Mouse (Mus musculus) forebrain, embryonic 14.5 days (tissue): Measurements from ENCODE around the gene Mov10l1. TPM values are rescaled to one million over a fixed set of nuclear protein-coding genes. Genes with fewer than 3 reads are reported as not detected.

ENCODE experiments used
- ATAC-seq: fragments of 200-750 bp; cut with Nextera tagmentation; 2 replicates; pipeline ENCODE4 v1.8.0; 2017; ENCODE audit warnings: mild to moderate bottlenecking, moderate library complexity
- DNase-seq: peaks from one replicate; pipeline ENCODE4 v3.0.0-alpha.2; 2015; ENCODE audit warnings: low spot score
- H3K27ac ChIP-seq: fragments of 300-500 bp; sonication (generic); 2 replicates; pipeline ENCODE4 v1.5.1; 2014; ENCODE audit warnings: low read depth, mild to moderate bottlenecking, control low read depth, low read length, moderate library complexity
- H3K27me3 ChIP-seq: fragments of 300-500 bp; sonication (generic); replicated peaks from 2 replicates; pipeline ENCODE4 v1.6.1; 2014; ENCODE audit warnings: low read length, control low read depth, mixed read lengths; ENCODE audit not compliant: control insufficient read depth, insufficient read depth
- H3K36me3 ChIP-seq: fragments of 300-500 bp; sonication (generic); 2 replicates; pipeline ENCODE4 v1.6.1; 2014; ENCODE audit warnings: low read length, control low read depth; ENCODE audit not compliant: control insufficient read depth, insufficient read depth
- H3K4me1 ChIP-seq: fragments of 300-500 bp; sonication (generic); 2 replicates; pipeline ENCODE4 v1.6.1; 2014; ENCODE audit warnings: antibody characterized with exemption, low read length, control low read depth; ENCODE audit not compliant: control insufficient read depth, insufficient read depth
- H3K4me2 ChIP-seq: fragments of 300-500 bp; sonication (generic); 2 replicates; pipeline ENCODE4 v1.6.1; 2014; ENCODE audit warnings: mild to moderate bottlenecking, control low read depth, low read length
- H3K4me3 ChIP-seq: fragments of 300-500 bp; sonication (generic); 2 replicates; pipeline ENCODE4 v1.5.1; 2014; ENCODE audit warnings: low read depth, low read length, control low read depth
- H3K9ac ChIP-seq: fragments of 300-500 bp; sonication (generic); 2 replicates; pipeline ENCODE4 v1.6.1; 2014; ENCODE audit warnings: mild to moderate bottlenecking, low read length, control low read depth, moderate library complexity
- H3K9me3 ChIP-seq: fragments of 300-500 bp; sonication (generic); replicated peaks from 2 replicates; pipeline ENCODE4 v1.6.1; 2016; ENCODE audit warnings: low read length, control low read depth, mixed read lengths; ENCODE audit not compliant: control insufficient read depth
- WGBS: fragments of 180-500 bp; shearing (Covaris S2); extraction: QIAGEN DNeasy Blood & Tissue Kit; methylation state at CpG from one replicate; pipeline ENCODE4 v1.1.7; 2014; 5-methylcytosine and 5-hydroxymethylcytosine counted together
- polyA plus RNA-seq: library from polyadenylated mRNA; unstranded; fragments of >200 nt; fragmentation: Nextera tagmentation; extraction: Ambion mirVana; gene quantifications from 2 replicates; pipeline ENCODE4 v1.2.1, GENCODE M21; 2014

Mov10l1 gene
- polyA plus RNA-seq, result not detected in 2 replicates

DNA sequence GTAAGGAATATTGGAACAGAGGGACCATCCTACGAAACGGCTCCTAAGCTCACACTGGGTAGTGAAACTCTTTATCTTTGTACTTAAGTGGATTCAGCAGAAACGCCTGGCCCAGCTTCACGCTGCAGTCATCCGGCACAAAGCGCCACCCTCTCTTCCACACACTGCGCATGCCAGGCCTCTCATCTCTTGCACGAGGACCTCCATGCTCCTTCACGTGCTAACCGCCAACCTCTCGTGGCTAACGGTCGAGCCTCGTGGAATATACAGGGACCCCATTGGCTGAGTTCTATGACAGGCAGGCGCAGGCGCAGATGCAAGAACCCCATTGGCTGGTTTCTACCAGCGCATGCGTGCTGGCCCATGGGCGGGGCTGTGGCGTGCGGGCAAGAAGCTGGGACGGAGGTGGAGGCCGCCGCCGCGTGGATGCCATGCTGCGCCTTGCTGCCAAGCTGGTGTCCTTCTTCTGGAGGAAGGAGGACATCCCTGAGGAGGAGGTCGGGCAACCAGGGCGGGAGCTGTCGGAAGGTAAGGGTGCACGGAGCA is at the start of gene Mov10l1:
Gene Mov10l1, plus strand, starts transcription at position 376 of the 546 bp plus-strand sequence.
- H3K4me2 ChIP-seq, result no peak within 1 kb of the TSS
- peaks cover 5% of the 10 kb centered on the region; the same call in 1 of the 2 replicates for H3K4me1 ChIP-seq
- H3K36me3 ChIP-seq, result no peaks in the 10 kb centered on the region
- H3K27ac ChIP-seq, result no peak within 1 kb of the TSS
- no peaks in the 10 kb centered on the region for H3K9me3 ChIP-seq
- no peaks in the 10 kb centered on the region for H3K27me3 ChIP-seq
- 97% methylated on average over 31 of the region's 31 CpGs for WGBS
- no peak within 1 kb of the TSS for H3K9ac ChIP-seq
- no peak for DNase-seq
- H3K4me3 ChIP-seq, result no peak within 1 kb of the TSS
- ATAC-seq, result no peak

- H3K36me3 ChIP-seq, result no peaks in the 10 kb centered on the region
- no peak overlapping the region for H3K4me2 ChIP-seq
- 66% methylated on average over 7 of the region's 7 CpGs for WGBS
- no peaks in the 10 kb centered on the region for H3K9me3 ChIP-seq
- DNase-seq, result peak; percentile 25
- no peak overlapping the region for H3K4me3 ChIP-seq
- H3K27ac ChIP-seq, result no peak overlapping the region
- no peaks in the 10 kb centered on the region for H3K4me1 ChIP-seq
- H3K9ac ChIP-seq, result no peak overlapping the region
- no peak for ATAC-seq
- no peaks in the 10 kb centered on the region for H3K27me3 ChIP-seq
These were observed 48.6 kb upstream of the Mov10l1 start for GRCm38 (mm10) chr15:88934141-88934540.

- ATAC-seq (no peak), DNase-seq (no peak)
- Histone ChIP-seq H3K4me2 (no peak overlapping the region), H3K9me3 (no peaks in the 10 kb centered on the region), H3K4me1 (no peaks in the 10 kb centered on the region), H3K27ac (no peak overlapping the region), H3K4me3 (no peak overlapping the region), H3K27me3 (no peaks in the 10 kb centered on the region), H3K36me3 (no peaks in the 10 kb centered on the region), H3K9ac (no peak overlapping the region)
- 80% methylated on average over 6 of the region's 6 CpGs for WGBS
These were observed 46.0 kb upstream of the Mov10l1 start for GRCm38 (mm10) chr15:88936619-88937290.

DNA sequence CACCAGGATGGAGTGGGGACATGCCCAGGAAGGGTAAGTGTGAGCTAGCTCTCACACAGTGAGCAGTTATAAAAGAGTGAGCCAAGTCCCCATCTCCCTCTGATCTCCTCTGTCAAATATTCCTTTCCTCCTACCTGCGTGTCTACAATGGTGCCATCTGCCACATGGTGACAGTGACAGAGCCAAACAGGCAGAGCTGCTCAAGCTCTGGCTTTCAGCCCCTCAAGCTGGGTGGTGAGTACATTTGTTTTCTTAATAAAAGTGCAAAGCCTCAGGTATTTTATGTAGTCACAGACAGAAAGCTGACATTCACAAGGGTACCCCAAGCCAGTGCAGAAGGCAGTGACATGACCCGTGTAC is 45.4 kb upstream of the Mov10l1 start:
- 90% methylated on average over 2 of the region's 2 CpGs for WGBS
- H3K4me3 ChIP-seq, result no peak overlapping the region
- no peaks in the 10 kb centered on the region for H3K27me3 ChIP-seq
- no peaks in the 10 kb centered on the region for H3K36me3 ChIP-seq
- H3K27ac ChIP-seq, result no peak overlapping the region
- H3K9me3 ChIP-seq, result no peaks in the 10 kb centered on the region
- no peak overlapping the region for H3K4me2 ChIP-seq
- DNase-seq (no peak), ATAC-seq (no peak)
- H3K4me1 ChIP-seq, result no peaks in the 10 kb centered on the region
- H3K9ac ChIP-seq, result no peak overlapping the region

DNA sequence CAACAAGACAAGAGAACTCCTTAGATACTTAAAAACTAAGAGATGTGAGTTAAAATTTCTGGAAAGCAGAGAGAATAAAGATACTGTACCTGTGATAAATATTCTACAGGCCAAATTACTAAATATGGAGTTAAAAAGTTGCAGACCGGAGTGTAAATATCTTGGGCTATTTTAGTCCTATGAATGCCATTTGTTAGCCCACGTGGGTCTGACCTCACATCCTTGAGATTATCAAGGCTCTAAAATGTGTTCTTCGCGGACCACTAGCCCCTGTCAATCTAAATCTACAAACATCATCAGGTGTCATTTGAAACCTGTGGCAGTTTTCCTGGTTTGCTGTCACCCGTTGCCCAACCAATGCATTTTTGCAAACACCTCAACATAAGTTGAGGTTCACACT is 39.9 kb upstream of the Mov10l1 start:
- H3K9ac ChIP-seq, result no peak overlapping the region
- ATAC-seq, result no peak

GRCm38 (mm10) chr15:88943896-88944551 is 38.7 kb upstream of the Mov10l1 start:
- Histone ChIP-seq H3K4me1 (no peaks in the 10 kb centered on the region), H3K4me2 (no peak overlapping the region), H3K9me3 (no peaks in the 10 kb centered on the region), H3K27ac (no peak overlapping the region), H3K36me3 (no peaks in the 10 kb centered on the region), H3K4me3 (no peak overlapping the region), H3K27me3 (no peaks in the 10 kb centered on the region), H3K9ac (no peak overlapping the region)
- DNase-seq, result peak; percentile 18
- no peak for ATAC-seq
- WGBS, result 79% methylated on average over 5 of the region's 5 CpGs

More for the DNA sequence above, 39.9 kb upstream of the Mov10l1 start:
- H3K4me1 ChIP-seq, result no peaks in the 10 kb centered on the region
- no peaks in the 10 kb centered on the region for H3K9me3 ChIP-seq
- H3K4me3 ChIP-seq, result no peak overlapping the region
- no peak overlapping the region for H3K4me2 ChIP-seq
- no peaks in the 10 kb centered on the region for H3K36me3 ChIP-seq
- no peaks in the 10 kb centered on the region for H3K27me3 ChIP-seq
- WGBS, result 87% methylated on average over 5 of the region's 5 CpGs
- DNase-seq, result no peak
- no peak overlapping the region for H3K27ac ChIP-seq

DNA sequence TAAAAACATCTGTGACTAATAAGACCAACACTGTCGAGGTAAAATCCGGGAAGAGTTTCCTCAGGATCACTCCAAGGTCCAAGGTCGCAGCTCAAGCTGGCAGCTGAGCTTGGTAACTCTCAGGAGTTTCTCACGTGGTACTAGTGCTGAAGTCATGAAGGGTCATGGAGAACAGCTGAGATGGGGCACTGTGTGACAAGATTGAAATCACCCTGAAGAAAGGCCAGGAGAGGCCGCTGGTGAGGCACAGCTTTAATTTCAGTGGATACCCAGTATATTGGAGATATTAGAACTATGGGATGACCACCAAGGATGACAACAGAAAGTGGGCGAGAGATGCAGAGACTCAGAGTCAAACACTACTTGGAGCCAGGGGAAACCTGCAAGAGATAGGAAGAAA is 35.9 kb upstream of the Mov10l1 start:
- DNase-seq, result no peak
- Histone ChIP-seq H3K9me3 (no peaks in the 10 kb centered on the region), H3K4me1 (no peaks in the 10 kb centered on the region), H3K36me3 (no peaks in the 10 kb centered on the region), H3K9ac (no peak overlapping the region), H3K4me3 (no peak overlapping the region), H3K27me3 (no peaks in the 10 kb centered on the region), H3K4me2 (no peak overlapping the region), H3K27ac (no peak overlapping the region)
- WGBS, result 68% methylated on average over 6 of the region's 6 CpGs
- no peak for ATAC-seq

GRCm38 (mm10) chr15:88951246-88951645 is 31.5 kb upstream of the Mov10l1 start:
- WGBS, result 84% methylated on average over 4 of the region's 4 CpGs
- H3K9ac ChIP-seq, result no peak overlapping the region
- ATAC-seq (no peak), DNase-seq (no peak)
- H3K4me1 ChIP-seq, result no peaks in the 10 kb centered on the region
- H3K9me3 ChIP-seq, result no peaks in the 10 kb centered on the region
- H3K27me3 ChIP-seq, result no peaks in the 10 kb centered on the region; the same call in 1 of the 2 replicates
- no peak overlapping the region for H3K27ac ChIP-seq
- H3K4me2 ChIP-seq, result no peak overlapping the region
- no peak overlapping the region for H3K4me3 ChIP-seq
- no peaks in the 10 kb centered on the region for H3K36me3 ChIP-seq
